Mouse (Mus musculus) heart, adult 2 months (tissue): ENCODE results near the gene Vps13c. TPM values are rescaled to one million over a fixed set of nuclear protein-coding genes. Genes with fewer than 3 reads are reported as not detected.

Experiments
- DNase-seq, 2 experiments: peaks; one replicate each; pipeline ENCODE4 v3.0.0; 2021
- H3K27ac ChIP-seq: fragments of 200-600 bp; 2 replicates; pipeline ENCODE4 v1.8.1; 2022
- H3K27me3 ChIP-seq: fragments of 200-500 bp; 2 replicates; pipeline ENCODE4 v1.6.1; 2012; ENCODE audit warnings: mild to moderate bottlenecking, low read length, inconsistent platforms, mixed read lengths; ENCODE audit not compliant: control insufficient read depth, insufficient read depth
- H3K36me3 ChIP-seq: fragments of 200-500 bp; 2 replicates; pipeline ENCODE4 v1.6.1; 2012; ENCODE audit warnings: low read length, inconsistent platforms; ENCODE audit not compliant: control insufficient read depth, insufficient read depth
- H3K4me1 ChIP-seq: fragments of 200-500 bp; 2 replicates; pipeline ENCODE4 v1.6.1; 2011; ENCODE audit warnings: low read length; ENCODE audit not compliant: control insufficient read depth, insufficient read depth
- H3K4me3 ChIP-seq: fragments of 200-600 bp; 2 replicates; pipeline ENCODE4 v1.8.1; 2022
- H3K79me2 ChIP-seq: fragments of 200-500 bp; replicated peaks from 2 replicates; pipeline ENCODE4 v1.6.1; 2012; ENCODE audit warnings: mild to moderate bottlenecking, inconsistent platforms, low read length, moderate library complexity, mixed read lengths; ENCODE audit not compliant: control insufficient read depth, insufficient read depth
- H3K9ac ChIP-seq: fragments of 200-500 bp; 2 replicates; pipeline ENCODE4 v1.6.1; 2012; ENCODE audit warnings: low read depth, mild to moderate bottlenecking, control low read depth, inconsistent platforms, low read length, mixed read lengths
- CTCF ChIP-seq: fragments of 200-600 bp; IDR thresholded peaks from 2 replicates; pipeline ENCODE4 v1.8.1; 2022; ENCODE audit warnings: antibody characterized with exemption, mild to moderate bottlenecking, moderate library complexity
- EP300 ChIP-seq: fragments of 200-500 bp; IDR thresholded peaks from 2 replicates; pipeline ENCODE4 v1.6.1; 2011; ENCODE audit warnings: low read depth, low read length, control low read depth; ENCODE audit not compliant: insufficient read depth
- POLR2A ChIP-seq: fragments of 200-500 bp; IDR thresholded peaks from 2 replicates; pipeline ENCODE4 v1.6.1; 2011; ENCODE audit warnings: mild to moderate bottlenecking, low read depth, low read length, control low read depth; ENCODE audit not compliant: insufficient read depth
- WGBS: fragments of 180-500 bp; shearing (Covaris S2); methylation state at CpG from one replicate; pipeline ENCODE4 v1.1.7; 2018; 5-methylcytosine and 5-hydroxymethylcytosine counted together
- intact Hi-C: fragments of 180-260 bp; cut with DNase I; formaldehyde crosslinking; loops from one replicate; pipeline ENCODE4 v1.15.1; 2025
- polyA plus RNA-seq: library from polyadenylated mRNA; depleted of rRNA; stranded (reverse); fragments of >200 nt; gene quantifications from 2 replicates; pipeline ENCODE4 v1.2.3, GENCODE M21; 2012
- total RNA-seq, 2 experiments: library from RNA; stranded (reverse); gene quantifications; 2 replicates each; pipeline ENCODE4 v1.2.3; 2021

The Vps13c gene
- total and polyA plus RNA-seq, 3 experiments, result 6.5 to 51.1 (median 41.1) TPM

GRCm38 (mm10) chr9:67813665-67814337 is 26.4 kb upstream of the Vps13c start:
- TF ChIP-seq CTCF (no peak), EP300 (no peak), POLR2A (no peak)
- no peaks in the 10 kb centered on the region for H3K36me3 ChIP-seq
- H3K79me2 ChIP-seq, result no peaks in the 10 kb centered on the region
- no peak overlapping the region; the same call in 1 of the 2 replicates for H3K9ac ChIP-seq
- no peaks in the 10 kb centered on the region for H3K27me3 ChIP-seq
- H3K27ac ChIP-seq, result peak overlapping the region; percentile 74
- no peak overlapping the region for H3K4me3 ChIP-seq
- intact Hi-C loops, result no loop called here
- peak; percentile 80 to 86 for DNase-seq
- 2% methylated on average over 8 of the region's 8 CpGs for WGBS
- peaks cover 6% of the 10 kb centered on the region for H3K4me1 ChIP-seq

GRCm38 (mm10) chr9:67816172-67816928 is 23.8 kb upstream of the Vps13c start:
- TF ChIP-seq POLR2A, result no peak
- TF ChIP-seq EP300, result no peak
- no peak for TF ChIP-seq CTCF
- intact Hi-C loops, result no loop called here
- no peaks in the 10 kb centered on the region for H3K79me2 ChIP-seq
- no peaks in the 10 kb centered on the region for H3K27me3 ChIP-seq
- H3K9ac ChIP-seq, result no peak overlapping the region
- H3K27ac ChIP-seq, result no peak overlapping the region
- 61% methylated on average over 2 of the region's 2 CpGs for WGBS
- no peak overlapping the region for H3K4me3 ChIP-seq
- H3K36me3 ChIP-seq, result no peaks in the 10 kb centered on the region
- DNase-seq, result no peak
- peaks cover 6% of the 10 kb centered on the region for H3K4me1 ChIP-seq

GRCm38 (mm10) chr9:67817898-67818667 is 22.1 kb upstream of the Vps13c start:
- WGBS, result 12% methylated on average over 10 of the region's 10 CpGs
- intact Hi-C loops, result no loop called here
- peak in 1 of 2 experiments; percentile 31 for DNase-seq
- Histone ChIP-seq H3K27ac (peak overlapping the region; percentile 60), H3K79me2 (no peaks in the 10 kb centered on the region), H3K4me1 (peaks cover 6% of the 10 kb centered on the region), H3K4me3 (peak overlapping the region; percentile 20; the same call in 1 of the 2 replicates), H3K36me3 (no peaks in the 10 kb centered on the region), H3K27me3 (no peaks in the 10 kb centered on the region), H3K9ac (peak overlapping the region; percentile 62)
- TF ChIP-seq EP300, result no peak
- TF ChIP-seq CTCF, result no peak
- TF ChIP-seq POLR2A, result no peak

- 65% methylated on average over 4 of the region's 4 CpGs for WGBS
- TF ChIP-seq POLR2A (no peak), EP300 (no peak), CTCF (no peak)
- DNase-seq, result no peak
- H3K79me2 ChIP-seq, result no peaks in the 10 kb centered on the region
- intact Hi-C loops, result no loop called here
- no peak overlapping the region for H3K4me3 ChIP-seq
- H3K4me1 ChIP-seq, result peaks cover 4% of the 10 kb centered on the region
- no peaks in the 10 kb centered on the region for H3K27me3 ChIP-seq
- no peak overlapping the region for H3K9ac ChIP-seq
- H3K27ac ChIP-seq, result peak overlapping the region; percentile 60; the same call in 1 of the 2 replicates
- H3K36me3 ChIP-seq, result no peaks in the 10 kb centered on the region
Measured at GRCm38 (mm10) chr9:67818668-67818950, 21.6 kb upstream of the Vps13c start.

- H3K9ac ChIP-seq, result no peak overlapping the region
- no peak overlapping the region for H3K4me3 ChIP-seq
- no peak for DNase-seq
- intact Hi-C loops, result no loop called here
- no peaks in the 10 kb centered on the region for H3K36me3 ChIP-seq
- peaks cover under 1% of the 10 kb centered on the region; the same call in 1 of the 2 replicates for H3K4me1 ChIP-seq
- H3K27ac ChIP-seq, result no peak overlapping the region
- WGBS, result 44% methylated on average over 5 of the region's 5 CpGs
- TF ChIP-seq CTCF (no peak), POLR2A (no peak), EP300 (no peak)
- H3K27me3 ChIP-seq, result no peaks in the 10 kb centered on the region
- no peaks in the 10 kb centered on the region for H3K79me2 ChIP-seq
Measured at GRCm38 (mm10) chr9:67823131-67823530, 17.1 kb upstream of the Vps13c start.

GRCm38 (mm10) chr9:67825527-67825926 is 14.7 kb upstream of the Vps13c start:
- 89% methylated on average over 7 of the region's 7 CpGs for WGBS
- H3K79me2 ChIP-seq, result no peaks in the 10 kb centered on the region
- no peak overlapping the region for H3K9ac ChIP-seq
- H3K27me3 ChIP-seq, result no peaks in the 10 kb centered on the region; the same call in 1 of the 2 replicates
- peaks cover 2% of the 10 kb centered on the region for H3K4me1 ChIP-seq
- no peaks in the 10 kb centered on the region for H3K36me3 ChIP-seq
- no peak for DNase-seq
- no peak overlapping the region for H3K4me3 ChIP-seq
- intact Hi-C loops, result no loop called here
- no peak overlapping the region for H3K27ac ChIP-seq
- no peak for TF ChIP-seq POLR2A
- TF ChIP-seq CTCF, result peak; percentile 15; the same call in 1 of the 2 replicates
